Mouse (Mus musculus): ENCODE measurements at regions not wholly inside any gene's neighbourhood (a gene's known extent, or its start where the extent isn't known, plus 50 kb on each side); places are given as distances from the start of the nearest gene placed in this dataset.

DNA sequence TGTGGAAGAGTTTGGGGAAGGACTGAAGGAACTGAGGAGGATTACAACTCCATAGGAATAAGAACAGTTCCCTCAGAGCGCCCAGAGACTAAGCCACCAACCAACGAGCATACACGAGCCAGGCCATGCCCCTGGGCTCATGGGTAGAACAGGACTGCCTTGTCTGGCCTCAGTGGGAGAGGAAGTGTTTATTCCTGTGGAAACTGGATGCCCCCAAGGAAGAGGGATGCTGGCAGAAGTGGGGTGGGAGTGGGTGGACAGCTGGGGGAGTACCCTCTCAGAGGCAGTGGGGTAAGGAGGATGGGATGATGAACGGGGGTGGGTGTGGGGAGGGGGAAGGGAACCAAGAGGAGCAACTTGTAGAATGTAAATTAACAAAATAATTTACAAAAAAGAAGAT lies 86.3 kb upstream of the Rab11fip2 start:
- TF ChIP-seq CTCF (IDR thresholded peaks at IDR 0.05; ENCODE audit: control insufficient read depth, insufficient read depth, insufficient read length): no peak
- TF ChIP-seq MYOG (IDR thresholded peaks at IDR 0.05; ENCODE audit: control insufficient read depth, extremely low read depth, insufficient read length): no peak
- no peak for TF ChIP-seq MYOD1 (IDR thresholded peaks at IDR 0.05; ENCODE audit: control insufficient read depth, insufficient read length, low read depth)
- TF ChIP-seq CEBPB (IDR thresholded peaks at IDR 0.05; ENCODE audit: low read depth): no peak
